Mouse (Mus musculus): ENCODE data around the gene Zbtb4.

DNA sequence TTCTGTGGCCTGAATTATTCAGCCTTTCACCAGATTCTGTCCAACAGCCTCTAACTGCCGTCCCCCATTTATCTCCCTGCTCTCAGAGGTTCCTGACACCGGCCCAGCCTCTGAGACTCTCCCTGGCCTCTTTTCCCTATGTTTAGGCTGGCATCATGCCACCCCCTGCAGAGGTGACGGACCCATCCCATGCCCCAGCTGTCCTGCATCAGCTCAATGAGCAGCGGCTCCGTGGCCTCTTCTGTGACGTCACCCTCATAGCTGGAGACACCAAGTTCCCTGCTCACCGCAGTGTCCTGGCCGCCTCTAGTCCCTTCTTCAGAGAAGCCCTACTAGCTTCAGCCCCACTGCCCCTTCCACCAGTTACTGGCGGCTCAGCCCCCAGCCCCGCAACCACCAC, 10.0 kb downstream of the Zbtb4 start:
- TF ChIP-seq CTCF (IDR thresholded peaks at IDR 0.05; ENCODE audit: low read depth) (no peak), EP300 (optimal IDR thresholded peaks at IDR 0.05) (no peak)

Data from stomach, postnatal 0 days (tissue).